Mouse (Mus musculus): Measurements from ENCODE around the gene Lrrc61. TPM values are rescaled to one million over a fixed set of nuclear protein-coding genes. Genes with fewer than 3 reads are reported as not detected.

The Lrrc61 gene
- total RNA-seq, 2 experiments from 2014 or later = 6.3 to 8.0 TPM

Other genes with a start within 250 kb of the Lrrc61 start
- gene Krba1, start 159.2 kb upstream of the Lrrc61 start, total RNA-seq (2015) = 0.98 and 2.5 TPM in 2 replicates
- gene Krba1, start 159.2 kb upstream of the Lrrc61 start, total RNA-seq (2017) = 2.0 and 3.1 TPM in 2 replicates
- 1.6 and 3.4 TPM in 2 replicates for gene Zfp467, start 109.0 kb upstream of the Lrrc61 start, total RNA-seq (2015)
- gene Zfp467, start 109.0 kb upstream of the Lrrc61 start, total RNA-seq (2017) = 0.61 and 1.1 TPM in 2 replicates
- not detected in 2 replicates for gene Sspo, start 106.6 kb upstream of the Lrrc61 start, total RNA-seq (2015)
- gene Sspo, start 106.6 kb upstream of the Lrrc61 start, total RNA-seq (2017) = not detected in 2 replicates
- gene Atp6v0e2, start 17.2 kb upstream of the Lrrc61 start, total RNA-seq (2015) = not detected in 2 replicates
- gene Atp6v0e2, start 17.2 kb upstream of the Lrrc61 start, total RNA-seq (2017) = not detected in 2 replicates
- gene Rarres2, start 18.0 kb downstream of the Lrrc61 start, total RNA-seq (2015) = not detected in 2 replicates
- not detected in 2 replicates for gene Rarres2, start 18.0 kb downstream of the Lrrc61 start, total RNA-seq (2017)
- not detected in 2 replicates for gene Gm45021, start 34.8 kb downstream of the Lrrc61 start, total RNA-seq (2015)
- not detected in 2 replicates for gene Gm45021, start 34.8 kb downstream of the Lrrc61 start, total RNA-seq (2017)
- gene Repin1, start 39.1 kb downstream of the Lrrc61 start, total RNA-seq (2015) = 7.7 and 11.2 TPM in 2 replicates
- gene Repin1, start 39.1 kb downstream of the Lrrc61 start, total RNA-seq (2017) = 10.0 and 16.6 TPM in 2 replicates
- not detected in 2 replicates for gene Gm44965, start 39.1 kb downstream of the Lrrc61 start, total RNA-seq (2015)
- gene Gm44965, start 39.1 kb downstream of the Lrrc61 start, total RNA-seq (2017) = not detected in 2 replicates
- gene Zfp775, start 47.3 kb downstream of the Lrrc61 start, total RNA-seq (2015) = 0.78 and 0.96 TPM in 2 replicates
- gene Zfp775, start 47.3 kb downstream of the Lrrc61 start, total RNA-seq (2017) = 1.00 and 2.0 TPM in 2 replicates
- gene AI854703, start 72.0 kb downstream of the Lrrc61 start, total RNA-seq (2015) = 0.07 and 0.64 TPM in 2 replicates
- gene AI854703, start 72.0 kb downstream of the Lrrc61 start, total RNA-seq (2017) = 0.08 and 0.61 TPM in 2 replicates
- 0.27 and 1.1 TPM in 2 replicates for gene Gimap8, start 92.4 kb downstream of the Lrrc61 start, total RNA-seq (2015)
- gene Gimap8, start 92.4 kb downstream of the Lrrc61 start, total RNA-seq (2017) = 0.50 and 2.0 TPM in 2 replicates
- gene Gimap9, start 121.3 kb downstream of the Lrrc61 start, total RNA-seq (2015) = 10.7 and 14.5 TPM in 2 replicates
- gene Gimap9, start 121.3 kb downstream of the Lrrc61 start, total RNA-seq (2017) = 17.2 and 29.9 TPM in 2 replicates
- 0.39 and 1.7 TPM in 2 replicates for gene Gimap4, start 129.8 kb downstream of the Lrrc61 start, total RNA-seq (2015)
- gene Gimap4, start 129.8 kb downstream of the Lrrc61 start, total RNA-seq (2017) = 2.9 and 3.1 TPM in 2 replicates
- gene Gimap6, start 153.4 kb downstream of the Lrrc61 start, total RNA-seq (2015) = 2.5 and 6.7 TPM in 2 replicates
- 3.5 and 15.6 TPM in 2 replicates for gene Gimap6, start 153.4 kb downstream of the Lrrc61 start, total RNA-seq (2017)
- not detected in 2 replicates for gene Gm28053, start 163.8 kb downstream of the Lrrc61 start, total RNA-seq (2015)
- 20.7 and 26.7 TPM in 2 replicates for gene Gm28053, start 163.8 kb downstream of the Lrrc61 start, total RNA-seq (2017)
- 0.22 TPM in 1 of 2 replicates, not detected in the other for gene Gimap7, start 163.8 kb downstream of the Lrrc61 start, total RNA-seq (2015)
- gene Gimap7, start 163.8 kb downstream of the Lrrc61 start, total RNA-seq (2017) = 0.29 and 1.3 TPM in 2 replicates
- gene Gimap1, start 184.3 kb downstream of the Lrrc61 start, total RNA-seq (2015) = 1.2 and 5.1 TPM in 2 replicates
- 3.7 and 9.1 TPM in 2 replicates for gene Gimap1, start 184.3 kb downstream of the Lrrc61 start, total RNA-seq (2017)
- 0.07 and 1.1 TPM in 2 replicates for gene Gimap5, start 191.4 kb downstream of the Lrrc61 start, total RNA-seq (2015)
- 0.08 and 2.0 TPM in 2 replicates for gene Gimap5, start 191.4 kb downstream of the Lrrc61 start, total RNA-seq (2017)
- 0.12 and 0.62 TPM in 2 replicates for gene Gimap3, start 216.1 kb downstream of the Lrrc61 start, total RNA-seq (2015)
- gene Gimap3, start 216.1 kb downstream of the Lrrc61 start, total RNA-seq (2017) = 0.61 TPM in 1 of 2 replicates, not detected in the other

Data from megakaryocyte progenitor cell, adult 5-6 weeks (primary cell).